Mouse (Mus musculus) megakaryocyte progenitor cell, adult 5-6 weeks (primary cell): ENCODE measurements around the gene Casc4. TPM values are rescaled to one million over a fixed set of nuclear protein-coding genes. Genes with fewer than 3 reads are reported as not detected.
A peak's percentile ranks its signal among the peaks of the same experiment; 100 is the strongest.
"Not testable (repeated sequence)": the region's sequence is repeated elsewhere in the genome, so short reads cannot be mapped to it uniquely, and the experiment has no call there.

Experiments
- ATAC-seq: replicated peaks from 2 replicates; pipeline ENCODE4 v1.8.0; 2016; ENCODE audit warnings: mild to moderate bottlenecking, moderate TSS enrichment, inconsistent platforms; ENCODE audit not compliant: poor library complexity
- total RNA-seq, 2 experiments: library from RNA; stranded (forward) in 1 of 2; stranded (reverse) in 1 of 2; fragments of 157-497, 149-512 nt in 1 of 2; fragments of 200-1000 nt in 1 of 2; gene quantifications; 2 replicates each; pipeline versions ENCODE4 v1.2.3 to v1.2.4; 2015 to 2017

Casc4 gene
- total RNA-seq, 2 experiments from 2014 or later, result 7.5 to 10.0 TPM

- no peak for ATAC-seq
Observed at GRCm38 (mm10) chr2:121909975-121910374, 43.2 kb downstream of the Casc4 start.

GRCm38 (mm10) chr2:121916047-121916970, 49.5 kb downstream of the Casc4 start:
- ATAC-seq, result no peak

- not testable (repeated sequence) for ATAC-seq
Observed at GRCm38 (mm10) chr2:121937624-121938023, 70.9 kb downstream of the Casc4 start.

GRCm38 (mm10) chr2:121943364-121943763, 76.6 kb downstream of the Casc4 start:
- no peak for ATAC-seq

- 0 out of 2 replicates have a peak, but pooled peaks have one; percentile 6 for ATAC-seq
Observed at GRCm38 (mm10) chr2:121954971-121955656, 88.3 kb downstream of the Casc4 start.

GRCm38 (mm10) chr2:121955765-121956223, 89.0 kb downstream of the Casc4 start, which contains the start of the genes Ctdspl2 and Mageb3:
Gene Ctdspl2 (plus strand): TSS chr2:121956001.
Gene Mageb3 (minus strand): TSS chr2:121956092.
- ATAC-seq, result peak; percentile 89

GRCm38 (mm10) chr2:121956224-121957018, 89.7 kb downstream of the Casc4 start:
- peak; percentile 80 for ATAC-seq

- ATAC-seq, result no peak
Observed at GRCm38 (mm10) chr2:121957216-121957792, 90.5 kb downstream of the Casc4 start.

Other genes starting within 250 kb of the Casc4 start
- not detected in 2 replicates for gene Frmd5, start 59.9 kb upstream of the Casc4 start, total RNA-seq (2015)
- not detected in 2 replicates for gene Frmd5, start 59.9 kb upstream of the Casc4 start, total RNA-seq (2017)
- gene Ctdspl2, start 89.0 kb downstream of the Casc4 start, total RNA-seq (2015), result 47.7 and 57.0 TPM in 2 replicates
- 60.0 and 79.7 TPM in 2 replicates for gene Ctdspl2, start 89.0 kb downstream of the Casc4 start, total RNA-seq (2017)
- 0.20 and 0.42 TPM in 2 replicates for gene Mageb3, start 89.1 kb downstream of the Casc4 start, total RNA-seq (2015)
- gene Mageb3, start 89.1 kb downstream of the Casc4 start, total RNA-seq (2017), result 0.81 and 0.87 TPM in 2 replicates
- gene Eif3j1, start 161.6 kb downstream of the Casc4 start, total RNA-seq (2015), result 33.0 and 33.2 TPM in 2 replicates
- gene Eif3j1, start 161.6 kb downstream of the Casc4 start, total RNA-seq (2017), result 29.2 and 29.4 TPM in 2 replicates